Mouse (Mus musculus) embryonic fibroblast, embryonic 13.5 days (primary cell): ENCODE results near the gene BC005624.

Experiments used
- CTCF ChIP-seq: IDR thresholded peaks from 2 replicates; pipeline ENCODE4 v1.5.1; 2011; ENCODE audit warnings: mild to moderate bottlenecking, control low read depth, low read length, moderate library complexity, borderline replicate concordance; ENCODE audit not compliant: insufficient read depth
- POLR2A ChIP-seq: IDR thresholded peaks from 2 replicates; pipeline ENCODE4 v1.6.1; 2011; ENCODE audit warnings: low read depth, mild to moderate bottlenecking, control low read depth, low read length, moderate library complexity

GRCm38 (mm10) chr2:30926381-30926780 is 55.6 kb downstream of the BC005624 start:
- no peak for TF ChIP-seq POLR2A
- no peak for TF ChIP-seq CTCF
